8 mouse cellular contexts compared by ENCODE assay signal in the genomic region with DNA sequence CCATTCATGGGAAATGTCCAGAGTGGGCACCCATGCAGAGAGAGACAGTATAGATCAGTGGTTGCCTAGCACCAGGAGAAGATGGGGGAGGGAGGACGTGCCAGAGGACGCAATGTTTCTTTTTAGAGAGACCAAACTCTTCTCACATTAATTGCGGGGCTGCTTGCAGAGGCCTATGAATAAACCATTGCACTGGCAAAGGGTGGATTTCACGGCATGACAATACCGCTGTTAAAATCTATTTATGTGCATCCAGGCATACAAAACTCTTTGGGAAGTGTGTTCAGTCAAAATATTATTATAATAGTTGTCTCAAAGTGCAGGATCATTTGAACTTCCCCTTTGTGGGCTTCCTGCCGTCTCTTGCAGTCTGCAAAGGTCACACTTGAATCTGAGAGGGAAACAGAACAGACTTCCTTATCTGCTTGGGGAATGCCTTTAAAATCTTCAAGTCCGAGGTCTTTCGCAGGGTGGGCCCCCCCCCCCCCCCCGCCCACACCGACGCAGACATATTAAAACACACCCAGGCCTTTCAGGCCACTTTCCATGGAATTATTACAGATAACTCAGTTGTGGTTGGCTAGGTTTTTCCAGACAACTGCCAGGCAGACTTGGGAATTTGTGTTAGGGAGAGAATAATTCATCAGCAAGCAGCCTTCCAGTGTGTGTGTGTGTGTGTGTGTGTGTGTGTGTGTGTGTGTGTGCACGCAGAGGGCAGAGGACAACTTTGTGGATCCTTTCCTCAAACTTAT.
DNase-seq lines count a peak whose midpoint lies in the region; ATAC-seq lines count a peak whose summit lies in the region.

No protein-coding gene starts in this region.

- peak; percentile 35 for DNase-seq in adrenal gland, postnatal 10 days
- DNase-seq in adrenal gland, adult 2 months, result no peak
- peak; percentile 65 for DNase-seq in embryonic facial prominence, embryonic 14.5 days (ENCODE audit: low spot score)
- peak; percentile 54 to 57 for DNase-seq in heart, postnatal 36 days
- peak; percentile 55 to 65 for DNase-seq in left cerebral cortex, adult 9 months (ENCODE audit: low spot score in 2 of 2)
- DNase-seq in neural tube, embryonic 10.5 days (ENCODE audit: extremely low spot score, low spot score), result peak; percentile 68
- DNase-seq in adrenal gland, postnatal 4 days (ENCODE audit: low spot score in 2 of 2), result no peak

- H3K4me3 ChIP-seq in embryonic facial prominence, embryonic 14.5 days (ENCODE audit: low read depth, low read length), result no peak overlapping the region

- 0 out of 2 replicates have a peak, but pooled peaks cover 3% of the 10 kb centered on the region for H3K9me3 ChIP-seq in embryonic facial prominence, embryonic 14.5 days (ENCODE audit: control insufficient read depth, low read length)

- intact Hi-C loops in heart, postnatal 36 days (cut with DNase I), result no loop called here

- H3K27me3 ChIP-seq in embryonic facial prominence, embryonic 14.5 days (replicated peaks; ENCODE audit: control insufficient read depth, insufficient read depth, low read length), result no peaks in the 10 kb centered on the region

- H3K4me1 ChIP-seq in embryonic facial prominence, embryonic 14.5 days (ENCODE audit: control insufficient read depth, insufficient read depth, low read length), result peaks cover 10% of the 10 kb centered on the region; the same call in 1 of the 2 replicates

- no peak overlapping the region for H3K4me2 ChIP-seq in embryonic facial prominence, embryonic 14.5 days (ENCODE audit: low read depth, low read length)

- 28% methylated on average over 12 of the region's 12 CpGs for WGBS in embryonic facial prominence, embryonic 14.5 days

- peak; percentile 64; the same call in 1 of the 2 replicates for ATAC-seq in embryonic facial prominence, embryonic 14.5 days (ENCODE audit: low read depth)
- no peak for ATAC-seq in activated CD4-positive, CD25-positive, alpha-beta regulatory T cell, adult 4 months

- H3K27ac ChIP-seq in embryonic facial prominence, embryonic 14.5 days (replicated peaks; ENCODE audit: low read depth, low read length), result peak overlapping the region; percentile 13; the same call in 1 of the 2 replicates

- H3K9ac ChIP-seq in embryonic facial prominence, embryonic 14.5 days (ENCODE audit: low read depth, low read length), result no peak overlapping the region

- H3K36me3 ChIP-seq in embryonic facial prominence, embryonic 14.5 days (ENCODE audit: control insufficient read depth, insufficient read depth, low read length), result no peaks in the 10 kb centered on the region

Comparison
In these comparisons a context has a peak if more than half of its experiments do, and no peak if none do; other contexts are left out.
1. DNase-seq: peak in adrenal gland, postnatal 10 days (single experiment), embryonic facial prominence, embryonic 14.5 days (single experiment), heart, postnatal 36 days (2 of 2), left cerebral cortex, adult 9 months (2 of 2) and neural tube, embryonic 10.5 days (single experiment); none in adrenal gland, adult 2 months (single experiment) and adrenal gland, postnatal 4 days (0 of 2).